Mouse (Mus musculus) C2C12 (cell line): Measurements from ENCODE around the gene Lap3.

Source experiments
- CTCF ChIP-seq: IDR thresholded peaks from one replicate; pipeline ENCODE4 v1.5.1; 2011; ENCODE audit not compliant: control insufficient read depth, insufficient read depth, insufficient read length
- USF1 ChIP-seq: IDR thresholded peaks from one replicate; pipeline ENCODE4 v1.6.1; 2011; ENCODE audit warnings: low read depth, mild to moderate bottlenecking, control low read depth, moderate library complexity

DNA sequence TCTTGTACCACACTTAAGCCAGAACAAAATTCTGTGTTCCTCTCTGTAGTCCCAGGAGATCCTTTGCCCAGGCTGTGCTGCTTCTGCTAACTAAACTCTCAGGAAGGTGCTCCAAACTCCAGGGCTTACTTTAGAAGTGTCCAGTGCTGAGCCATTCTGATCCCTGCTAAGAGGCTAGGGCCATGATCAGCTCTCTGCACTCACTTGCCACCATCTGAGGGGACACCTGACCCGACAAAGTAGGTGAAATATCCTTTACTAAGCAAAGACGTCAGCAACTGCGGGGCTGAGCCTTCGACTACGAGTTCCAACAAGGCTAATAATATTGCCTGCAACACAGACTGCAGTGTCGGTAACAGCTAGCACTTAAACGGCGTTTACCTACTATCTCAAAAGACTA is 44.0 kb upstream of the Lap3 start:
- TF ChIP-seq CTCF (no peak), USF1 (no peak)
